Mouse (Mus musculus) left cerebral cortex, postnatal 4 days (tissue): ENCODE data around the gene Gm19935. TPM values are rescaled to one million over a fixed set of nuclear protein-coding genes. Genes with fewer than 3 reads are reported as not detected.

Source experiments
- DNase-seq: peaks from one replicate; pipeline ENCODE4 v3.0.0-alpha.2; 2022
- intact Hi-C: fragments of 180-260 bp; cut with DNase I; formaldehyde crosslinking; loops from one replicate; pipeline ENCODE4 v1.15.1; 2025
- total RNA-seq, 2 experiments: library from RNA; stranded (reverse); gene quantifications; 2 replicates each; pipeline ENCODE4 v1.2.3; 2021

The Gm19935 gene
- 1 to 10 TPM; 1.1 to 1.3 TPM for total RNA-seq

- DNase-seq = no peak
- intact Hi-C loops = no loop called here
Observed at GRCm38 (mm10) chr8:90817293-90817692, at the start of gene Gm19935. Gene Gm19935 (minus strand): TSS chr8:90817393.

GRCm38 (mm10) chr8:90862038-90862437 lies 44.8 kb upstream of the Gm19935 start:
- DNase-seq = peak; percentile 90
- intact Hi-C loops = no loop called here

- intact Hi-C loops = no loop called here
- peak; percentile 91 for DNase-seq
Observed at GRCm38 (mm10) chr8:90861266-90861944, 44.2 kb upstream of the Gm19935 start.

GRCm38 (mm10) chr8:90858071-90858470 lies 40.9 kb upstream of the Gm19935 start:
- no peak for DNase-seq
- intact Hi-C loops = no loop called here

GRCm38 (mm10) chr8:90856952-90857351 lies 39.8 kb upstream of the Gm19935 start:
- intact Hi-C loops = no loop called here
- DNase-seq = no peak

- intact Hi-C loops = no loop called here
- DNase-seq = no peak
Observed at GRCm38 (mm10) chr8:90856171-90856570, 39.0 kb upstream of the Gm19935 start.

- peak; percentile 71 for DNase-seq
- intact Hi-C loops = no loop called here
Observed at GRCm38 (mm10) chr8:90854671-90855161, 37.5 kb upstream of the Gm19935 start.

GRCm38 (mm10) chr8:90853971-90854670 lies 36.9 kb upstream of the Gm19935 start:
- intact Hi-C loops = no loop called here
- DNase-seq = no peak

GRCm38 (mm10) chr8:90851544-90851943 lies 34.4 kb upstream of the Gm19935 start:
- intact Hi-C loops = no loop called here
- no peak for DNase-seq

GRCm38 (mm10) chr8:90849462-90850050 lies 32.4 kb upstream of the Gm19935 start:
- peak; percentile 46 for DNase-seq
- intact Hi-C loops = no loop called here

- DNase-seq = no peak
- intact Hi-C loops = no loop called here
Observed at GRCm38 (mm10) chr8:90847980-90848379, 30.8 kb upstream of the Gm19935 start.

- intact Hi-C loops = no loop called here
- DNase-seq = no peak
Observed at GRCm38 (mm10) chr8:90844179-90844967, 27.2 kb upstream of the Gm19935 start.

- DNase-seq = no peak
- intact Hi-C loops = no loop called here
Observed at GRCm38 (mm10) chr8:90843127-90843526, 25.9 kb upstream of the Gm19935 start.

GRCm38 (mm10) chr8:90841321-90841720 lies 24.1 kb upstream of the Gm19935 start:
- DNase-seq = no peak
- intact Hi-C loops = no loop called here

- intact Hi-C loops = no loop called here
- no peak for DNase-seq
Observed at GRCm38 (mm10) chr8:90839725-90840714, 22.8 kb upstream of the Gm19935 start.

- DNase-seq = no peak
- intact Hi-C loops = no loop called here
Observed at GRCm38 (mm10) chr8:90837440-90837839, 20.2 kb upstream of the Gm19935 start.

- DNase-seq = no peak
- intact Hi-C loops = no loop called here
Observed at GRCm38 (mm10) chr8:90834321-90834672, 17.1 kb upstream of the Gm19935 start.

- no peak for DNase-seq
- intact Hi-C loops = no loop called here
Observed at GRCm38 (mm10) chr8:90833628-90834320, 16.6 kb upstream of the Gm19935 start.

GRCm38 (mm10) chr8:90832576-90833289 lies 15.5 kb upstream of the Gm19935 start:
- no peak for DNase-seq
- intact Hi-C loops = no loop called here
